Mouse (Mus musculus): Measurements from ENCODE around the gene Txlnb. TPM values are rescaled to one million over a fixed set of nuclear protein-coding genes. Genes with fewer than 3 reads are reported as not detected.
A peak's percentile ranks its signal among the peaks of the same experiment; 100 is the strongest.

Gene Txlnb
- polyA plus RNA-seq, 1 experiment from 2014 or later = 2.3 TPM

DNA sequence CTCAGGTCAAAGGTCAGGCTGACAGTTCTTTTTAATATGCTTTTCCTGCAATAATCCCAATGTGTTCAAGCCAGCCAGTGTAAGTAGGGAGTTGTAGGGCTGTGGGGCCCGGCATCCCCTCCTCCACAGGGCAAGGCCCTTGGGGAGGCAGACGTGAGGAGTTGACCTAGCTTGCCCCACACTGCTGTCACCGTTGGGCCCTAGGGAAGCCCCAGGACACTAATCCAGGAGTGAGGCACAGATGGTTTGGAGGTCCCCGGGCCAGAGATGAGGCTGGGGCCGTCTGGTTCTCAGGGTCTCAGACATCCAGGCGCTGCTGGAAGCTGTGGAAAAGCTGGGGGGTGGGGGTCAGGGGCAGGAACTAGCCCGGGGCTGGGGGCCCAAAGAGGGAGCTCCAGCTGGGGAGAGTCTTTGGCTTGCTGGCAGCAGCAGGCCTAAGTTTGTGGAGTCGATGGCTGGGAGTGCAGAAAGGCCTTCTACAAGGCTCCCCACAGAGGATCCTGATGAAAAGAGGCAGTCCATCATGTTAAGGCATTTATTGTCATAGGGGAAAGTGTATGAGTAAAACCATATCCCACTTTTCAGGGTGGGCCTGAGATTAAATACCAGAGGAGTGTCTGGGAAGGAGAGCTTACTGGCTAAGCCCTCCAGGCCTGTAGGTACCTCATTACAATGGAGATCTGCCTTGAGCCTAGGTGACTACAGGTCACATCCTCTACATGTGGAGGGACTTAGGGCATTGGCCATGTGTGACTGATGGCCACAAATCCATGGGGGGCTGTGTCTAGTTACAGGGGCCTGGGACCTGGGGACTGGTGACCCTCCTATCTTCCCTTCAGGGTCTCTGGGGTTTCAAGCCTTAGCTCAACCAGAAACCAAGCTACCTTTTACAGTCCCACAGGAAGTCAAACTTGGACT, 82.2 kb downstream of the Txlnb start:
- no peak overlapping the region for H3K4me3 ChIP-seq (replicated peaks; ENCODE audit: low read depth, low read length)
- no peak for DNase-seq
- ATAC-seq (ENCODE audit: low FRiP score, low TSS enrichment) = peak; percentile 62; the same call in 1 of the 2 replicates

DNA sequence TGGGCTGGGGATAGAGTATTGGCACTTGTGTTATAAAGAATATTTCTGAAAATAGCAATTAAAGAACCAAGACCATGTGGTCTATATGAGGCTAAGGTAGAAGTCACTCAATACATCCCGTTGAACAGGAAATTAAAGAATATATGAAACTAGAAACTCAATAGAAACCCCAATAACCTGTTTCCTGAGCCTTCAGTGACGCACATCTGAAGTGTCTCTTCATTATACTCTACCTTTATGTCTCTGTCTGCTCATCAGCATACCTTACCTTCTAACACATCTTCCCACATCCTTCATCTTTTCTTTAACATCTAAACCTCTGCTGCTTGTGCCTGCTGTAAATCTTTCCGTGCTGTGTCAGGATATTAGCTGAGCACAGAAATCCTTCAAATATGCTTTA, 84.0 kb downstream of the Txlnb start:
- no peak overlapping the region for H3K27ac ChIP-seq (replicated peaks; ENCODE audit: low read depth, low read length)
- 92% methylated on average over 3 of the region's 3 CpGs for WGBS
- H3K27me3 ChIP-seq (ENCODE audit: control insufficient read depth, insufficient read depth, low read length) = no peaks in the 10 kb centered on the region
- no peaks in the 10 kb centered on the region for H3K9me3 ChIP-seq (ENCODE audit: control insufficient read depth, low read length)
- no peak overlapping the region for H3K9ac ChIP-seq (replicated peaks; ENCODE audit: low read length)
- no peaks in the 10 kb centered on the region for H3K4me1 ChIP-seq (ENCODE audit: control insufficient read depth, insufficient read depth, low read length)
- no peak overlapping the region for H3K4me2 ChIP-seq (ENCODE audit: low read length)
- no peaks in the 10 kb centered on the region for H3K36me3 ChIP-seq (ENCODE audit: control insufficient read depth, insufficient read depth, low read length)
- H3K4me3 ChIP-seq (replicated peaks; ENCODE audit: low read depth, low read length) = no peak overlapping the region
- ATAC-seq (ENCODE audit: low FRiP score, low TSS enrichment) = no peak
- DNase-seq = no peak

More for the DNA sequence above, 82.2 kb downstream of the Txlnb start:
- H3K4me2 ChIP-seq (ENCODE audit: low read length) = no peak overlapping the region
- H3K9ac ChIP-seq (replicated peaks; ENCODE audit: low read length) = no peak overlapping the region
- H3K27me3 ChIP-seq (ENCODE audit: control insufficient read depth, insufficient read depth, low read length) = no peaks in the 10 kb centered on the region
- 29% methylated on average over 8 of the region's 8 CpGs for WGBS
- H3K9me3 ChIP-seq (ENCODE audit: control insufficient read depth, low read length) = no peaks in the 10 kb centered on the region
- H3K4me1 ChIP-seq (ENCODE audit: control insufficient read depth, insufficient read depth, low read length) = no peaks in the 10 kb centered on the region
- no peaks in the 10 kb centered on the region for H3K36me3 ChIP-seq (ENCODE audit: control insufficient read depth, insufficient read depth, low read length)
- no peak overlapping the region for H3K27ac ChIP-seq (replicated peaks; ENCODE audit: low read depth, low read length)

DNA sequence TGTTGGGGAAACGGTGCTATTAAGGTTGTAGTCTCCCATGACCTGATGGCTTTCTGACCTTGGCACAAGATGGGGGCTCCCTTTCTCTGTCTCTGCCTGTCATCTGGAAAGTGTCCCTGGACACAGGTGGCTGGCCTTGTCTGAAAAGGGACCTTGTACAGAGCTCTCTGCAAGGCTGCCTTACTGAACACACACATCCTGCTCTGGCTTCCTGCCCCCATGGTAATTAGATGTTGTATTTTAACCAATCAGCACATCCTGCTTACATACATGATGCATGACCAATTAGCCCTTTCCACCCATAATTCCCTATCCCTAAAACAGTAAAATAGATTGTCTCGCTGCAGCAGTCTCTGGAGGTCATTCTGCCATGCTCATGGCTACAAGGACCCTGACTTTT, 84.7 kb downstream of the Txlnb start:
- ATAC-seq (ENCODE audit: low FRiP score, low TSS enrichment) = no peak

More for the DNA sequence above, 84.7 kb downstream of the Txlnb start:
- WGBS = 63% methylated on average over 2 of the region's 2 CpGs
- no peak overlapping the region for H3K4me3 ChIP-seq (replicated peaks; ENCODE audit: low read depth, low read length)
- no peak for DNase-seq
- no peak overlapping the region for H3K9ac ChIP-seq (replicated peaks; ENCODE audit: low read length)
- no peaks in the 10 kb centered on the region for H3K4me1 ChIP-seq (ENCODE audit: control insufficient read depth, insufficient read depth, low read length)
- no peak overlapping the region for H3K27ac ChIP-seq (replicated peaks; ENCODE audit: low read depth, low read length)
- H3K27me3 ChIP-seq (ENCODE audit: control insufficient read depth, insufficient read depth, low read length) = no peaks in the 10 kb centered on the region
- no peaks in the 10 kb centered on the region for H3K36me3 ChIP-seq (ENCODE audit: control insufficient read depth, insufficient read depth, low read length)
- no peak overlapping the region for H3K4me2 ChIP-seq (ENCODE audit: low read length)
- no peaks in the 10 kb centered on the region for H3K9me3 ChIP-seq (ENCODE audit: control insufficient read depth, low read length)

Other genes with a start within 250 kb of the Txlnb start
- gene Cited2, start 73.0 kb upstream of the Txlnb start, polyA plus RNA-seq (2014; fragmentation: Nextera tagmentation; extraction: Ambion mirVana) = 71.2 and 71.7 TPM in 2 replicates
- gene Heca, start 151.8 kb downstream of the Txlnb start, polyA plus RNA-seq (2014; fragmentation: Nextera tagmentation; extraction: Ambion mirVana) = 7.3 and 8.9 TPM in 2 replicates
- 69.0 and 90.6 TPM in 2 replicates for gene Abracl, start 227.1 kb downstream of the Txlnb start, polyA plus RNA-seq (2014; fragmentation: Nextera tagmentation; extraction: Ambion mirVana)